Mouse (Mus musculus) testis, adult 2 months (tissue): ENCODE results near the gene Ptges3.

Experiments used
- CTCF ChIP-seq: fragments of 200-500 bp; IDR thresholded peaks from 2 replicates; pipeline ENCODE4 v1.5.1; 2012; ENCODE audit warnings: low read depth, mild to moderate bottlenecking, inconsistent platforms, low read length, moderate library complexity; ENCODE audit not compliant: control insufficient read depth, insufficient read depth, insufficient replicate concordance
- POLR2A ChIP-seq: fragments of 200-500 bp; IDR thresholded peaks from 2 replicates; pipeline ENCODE4 v1.6.1; 2012; ENCODE audit warnings: low read depth, mild to moderate bottlenecking, inconsistent platforms, low read length, moderate library complexity; ENCODE audit not compliant: control insufficient read depth

GRCm38 (mm10) chr10:128043041-128043835 lies 15.5 kb upstream of the Ptges3 start:
- TF ChIP-seq POLR2A, result no peak
- no peak for TF ChIP-seq CTCF
